Mouse (Mus musculus) lung, adult 18-20 months (tissue): Measurements from ENCODE around the gene Mgat5.

Experiments used
- DNase-seq, 2 experiments: peaks; one replicate each; pipeline ENCODE4 v3.0.0; 2022; ENCODE audit warnings: mixed read lengths in 2 of 2

Mgat5 gene

DNA sequence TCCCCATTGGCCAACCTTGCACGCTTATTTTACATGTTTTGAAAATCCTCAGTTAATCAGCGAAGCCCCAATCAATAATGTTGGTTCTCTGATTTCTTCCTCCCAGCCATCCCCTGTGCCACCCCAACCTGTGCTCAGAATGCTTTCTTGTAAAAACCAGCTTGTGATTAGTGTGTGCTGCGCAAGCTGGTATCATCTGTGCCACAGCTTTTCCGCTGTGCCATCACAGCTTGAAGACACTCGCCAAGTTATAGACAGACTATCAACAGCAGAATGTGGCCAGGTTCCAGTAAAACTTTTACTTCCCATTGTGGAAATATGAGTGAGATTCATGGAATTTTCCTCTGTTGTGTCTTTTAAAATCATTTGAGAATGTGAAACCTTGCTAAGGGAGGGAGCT, 190.9 kb downstream of the Mgat5 start:
- DNase-seq, result no peak

DNA sequence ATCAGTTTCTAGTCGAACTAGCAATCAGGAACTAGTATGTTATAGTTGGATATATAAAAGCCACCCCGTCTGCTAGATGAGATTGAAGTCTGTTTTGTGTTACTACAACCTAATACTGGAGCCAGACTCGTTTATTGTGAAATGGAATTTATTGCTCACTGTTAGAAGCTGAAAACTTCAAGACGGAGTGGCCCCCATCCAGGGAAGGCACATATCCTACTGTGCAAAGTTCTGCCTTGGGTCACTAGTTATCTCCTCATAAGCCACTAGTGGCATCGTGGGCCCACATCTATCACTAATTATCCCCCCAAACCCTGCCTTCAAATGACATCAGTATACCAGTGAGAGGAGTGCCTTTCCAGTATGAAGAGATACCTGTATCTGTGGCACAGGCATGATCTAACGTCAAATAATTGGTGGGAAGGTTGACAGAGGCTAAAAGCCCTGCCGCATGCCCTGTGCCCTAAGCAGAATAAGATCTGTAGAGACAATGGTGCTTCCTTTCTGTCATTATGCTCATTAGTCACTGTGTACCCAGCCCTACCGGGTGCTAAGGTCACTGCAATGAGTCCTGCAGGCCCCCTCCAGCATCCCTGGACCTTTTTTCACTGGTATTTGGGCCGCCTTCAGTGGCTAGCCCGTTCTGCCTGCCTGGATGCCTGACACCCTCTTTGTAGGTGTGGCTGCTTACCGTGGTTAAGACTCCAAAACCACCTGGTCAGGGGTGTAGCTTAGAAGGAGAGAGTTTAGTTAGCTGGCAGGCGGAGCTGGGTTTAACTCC, 191.9 kb downstream of the Mgat5 start:
- peak in 1 of 2 experiments; percentile 43 for DNase-seq

GRCm38 (mm10) chr1:127397396-127397795, 192.6 kb downstream of the Mgat5 start:
- peak in 1 of 2 experiments; percentile 12 for DNase-seq

DNA sequence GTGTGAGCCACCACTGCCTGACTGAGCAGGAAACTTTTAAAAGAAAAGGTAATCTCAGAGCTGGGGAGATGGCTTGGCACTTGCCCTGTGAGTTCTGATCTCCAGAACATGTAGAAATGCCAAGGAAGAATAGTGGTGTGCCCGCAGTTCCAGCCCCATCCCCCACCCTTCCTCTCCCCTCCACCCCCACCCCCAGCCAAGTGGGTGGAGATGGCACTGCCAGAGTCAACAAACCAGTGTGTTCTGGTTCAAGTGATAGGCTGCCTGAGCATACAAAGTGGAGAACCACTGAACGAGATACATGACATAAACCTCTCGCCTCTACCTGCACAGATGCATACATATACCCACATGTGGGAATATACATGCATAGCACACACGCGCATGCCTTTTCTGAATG, 193.4 kb downstream of the Mgat5 start:
- DNase-seq, result peak; percentile 6 to 28

- no peak for DNase-seq
Measured at GRCm38 (mm10) chr1:127400198-127400597, 195.4 kb downstream of the Mgat5 start.

DNA sequence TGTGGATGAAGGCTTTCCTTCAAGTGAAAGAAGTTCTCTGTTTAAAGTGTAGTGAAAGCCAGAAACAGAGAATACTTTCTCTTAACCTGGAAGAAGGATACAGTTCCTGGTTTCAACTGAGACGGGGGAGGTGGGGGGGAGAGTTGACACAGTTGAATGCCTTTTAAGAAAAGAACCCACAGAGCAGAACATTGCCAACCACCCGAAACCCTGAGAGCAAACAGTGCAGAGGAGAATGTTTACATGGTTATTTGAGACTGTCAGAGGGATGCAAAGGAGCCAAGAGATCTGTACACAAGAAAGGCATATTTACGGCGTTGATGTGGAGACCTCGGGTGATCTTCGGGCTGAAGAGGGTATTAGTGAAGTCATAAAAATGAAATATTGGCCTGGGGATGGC, 195.9 kb downstream of the Mgat5 start:
- peak; percentile 10 to 48 for DNase-seq

DNA sequence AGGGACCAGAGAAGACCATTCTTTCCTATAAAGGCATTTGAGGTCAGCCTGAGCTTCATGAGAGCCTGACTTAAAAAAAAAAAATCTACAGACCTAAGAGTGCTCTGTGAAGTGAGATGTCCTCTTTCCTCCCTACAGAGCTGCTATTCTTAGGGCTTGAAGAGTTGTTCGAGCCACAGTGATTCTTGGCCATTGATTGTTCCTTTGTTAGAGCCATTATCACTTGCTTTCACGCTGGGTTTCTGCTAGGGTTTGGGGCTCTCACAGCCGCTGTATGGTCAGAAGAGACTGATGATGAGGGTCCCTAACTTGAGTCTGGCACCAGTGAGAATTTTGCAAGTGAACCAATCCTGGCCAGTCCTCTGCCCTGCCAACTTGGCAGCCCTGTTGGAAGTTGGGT, 199.8 kb downstream of the Mgat5 start:
- no peak for DNase-seq

DNA sequence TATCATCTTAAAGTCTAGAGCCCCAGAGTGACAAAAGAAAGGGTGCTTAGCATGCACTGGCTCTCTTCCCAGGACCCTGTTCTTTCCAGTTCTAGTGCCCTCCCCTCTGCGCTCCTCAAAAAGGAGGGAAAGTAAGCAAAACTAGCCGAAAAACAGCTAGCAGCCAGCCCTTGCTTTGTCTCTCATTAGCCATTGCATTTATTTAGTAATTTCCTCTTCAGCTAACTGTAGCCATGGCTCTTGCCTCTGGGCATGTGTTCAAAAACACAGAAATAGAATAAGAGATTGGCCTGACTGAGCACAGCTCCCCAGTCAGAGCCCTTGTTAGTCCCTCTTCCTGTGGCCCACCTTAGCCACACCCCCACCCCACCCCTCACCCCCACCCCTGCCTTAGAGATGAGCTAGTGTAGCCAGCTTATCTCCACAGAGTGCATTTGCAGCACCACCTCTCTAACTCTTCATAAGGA, 204.2 kb downstream of the Mgat5 start:
- peak; percentile 27 to 45 for DNase-seq

DNA sequence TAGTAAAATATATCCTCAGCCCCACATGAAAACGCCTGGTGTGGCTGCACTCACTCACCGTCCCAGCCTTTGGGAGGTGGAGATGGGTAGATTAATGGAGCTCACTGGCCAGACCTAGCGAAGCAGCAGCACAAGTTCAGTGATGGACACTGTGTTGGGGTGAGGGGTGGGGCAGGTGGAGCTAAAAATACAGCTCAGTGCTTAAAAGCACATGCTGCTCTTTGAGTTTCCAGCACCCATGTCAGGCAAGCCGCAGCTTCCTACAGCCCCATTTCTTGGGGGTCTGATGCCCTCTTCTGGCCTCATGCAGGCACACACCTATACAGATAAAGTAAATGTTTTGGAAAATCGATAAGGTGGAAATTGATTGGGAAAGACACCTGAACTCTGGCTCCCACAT, 204.7 kb downstream of the Mgat5 start:
- DNase-seq, result peak; percentile 17 to 22

DNA sequence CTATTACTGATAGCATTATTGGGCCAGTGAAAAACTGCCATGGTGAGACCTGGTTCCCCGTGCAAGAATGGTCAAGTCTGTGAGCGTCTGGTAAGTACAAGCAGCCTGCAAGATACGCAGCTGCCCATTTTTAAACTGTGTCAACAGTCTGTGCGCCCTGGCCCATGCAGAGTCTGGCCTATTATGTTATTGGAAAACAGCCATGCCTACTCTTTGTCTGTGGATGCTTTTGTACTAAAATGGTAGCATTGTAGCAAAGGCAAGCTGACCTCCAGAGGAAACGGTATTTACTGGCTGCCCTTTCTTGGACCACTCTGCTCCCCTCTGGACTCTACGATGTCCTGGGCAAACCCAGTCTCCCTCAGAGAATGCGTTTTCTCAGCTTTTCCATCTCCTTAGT, 209.7 kb downstream of the Mgat5 start:
- DNase-seq, result no peak

- DNase-seq, result no peak
Measured at GRCm38 (mm10) chr1:127415896-127416295, 211.1 kb downstream of the Mgat5 start.

DNA sequence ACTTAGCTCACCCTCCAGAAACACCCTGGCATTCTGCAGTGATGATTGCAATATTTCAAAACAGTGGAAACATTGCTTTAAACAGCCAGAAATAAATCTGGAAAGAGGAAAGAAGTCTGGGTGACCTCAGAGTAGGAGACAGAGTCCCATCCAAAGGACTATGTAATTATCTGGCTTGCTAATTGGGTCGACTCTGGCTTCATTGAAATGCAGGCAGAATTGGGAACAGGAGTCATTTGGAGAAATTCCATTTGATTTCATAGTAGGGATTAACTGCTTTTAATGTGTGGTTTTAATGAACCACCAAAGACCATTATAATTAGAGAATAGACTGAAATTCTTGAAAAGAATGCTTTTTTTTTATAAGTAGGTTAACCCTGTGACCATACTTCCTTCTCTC, 212.2 kb downstream of the Mgat5 start:
- no peak for DNase-seq

- no peak for DNase-seq
Measured at GRCm38 (mm10) chr1:127418916-127419575, 214.2 kb downstream of the Mgat5 start.

DNA sequence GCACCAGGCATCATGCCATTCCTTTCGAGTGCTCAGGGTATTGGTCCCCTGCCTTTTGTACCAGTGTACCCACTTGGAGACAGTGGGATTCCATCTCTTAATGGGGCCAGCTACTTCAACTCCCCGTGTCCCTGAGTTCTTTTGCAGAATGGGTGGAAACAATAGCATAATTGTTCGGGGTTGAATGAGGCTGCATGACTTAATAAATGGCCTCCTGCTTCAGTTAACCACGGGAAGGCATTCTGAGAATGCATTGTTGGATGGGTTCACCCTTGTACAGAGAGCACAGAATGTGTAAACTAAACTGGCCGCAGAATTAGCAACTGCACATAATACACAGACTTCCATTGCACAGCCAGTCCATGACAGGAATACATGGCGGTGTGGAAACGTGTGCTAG, 214.8 kb downstream of the Mgat5 start:
- no peak for DNase-seq

- DNase-seq, result no peak
Measured at GRCm38 (mm10) chr1:127420383-127420782, 215.6 kb downstream of the Mgat5 start.

GRCm38 (mm10) chr1:127420795-127421194, 216.0 kb downstream of the Mgat5 start:
- DNase-seq, result no peak

DNA sequence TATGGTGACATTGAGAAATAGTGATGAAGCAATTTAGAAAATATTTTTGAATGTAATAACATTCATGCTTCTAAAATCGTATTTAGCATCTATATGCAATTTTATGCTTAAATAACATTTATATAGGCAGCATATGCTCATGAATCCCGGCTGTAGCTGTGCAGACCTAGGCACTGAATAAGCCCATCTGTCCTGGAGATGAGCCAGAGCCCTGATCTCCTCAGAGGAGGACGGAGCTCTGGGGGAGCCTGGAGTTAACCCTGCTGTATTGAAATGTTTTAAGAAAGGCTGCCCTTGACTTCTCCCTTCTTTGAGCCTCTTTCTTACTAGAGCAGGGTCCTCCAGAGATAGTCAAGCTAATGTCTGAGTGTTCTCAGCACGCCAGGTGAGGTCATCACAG, 217.8 kb downstream of the Mgat5 start:
- no peak for DNase-seq

GRCm38 (mm10) chr1:127425021-127425532, 220.3 kb downstream of the Mgat5 start:
- peak; percentile 32 to 51 for DNase-seq

GRCm38 (mm10) chr1:127430290-127430689, 225.5 kb downstream of the Mgat5 start:
- no peak for DNase-seq

DNA sequence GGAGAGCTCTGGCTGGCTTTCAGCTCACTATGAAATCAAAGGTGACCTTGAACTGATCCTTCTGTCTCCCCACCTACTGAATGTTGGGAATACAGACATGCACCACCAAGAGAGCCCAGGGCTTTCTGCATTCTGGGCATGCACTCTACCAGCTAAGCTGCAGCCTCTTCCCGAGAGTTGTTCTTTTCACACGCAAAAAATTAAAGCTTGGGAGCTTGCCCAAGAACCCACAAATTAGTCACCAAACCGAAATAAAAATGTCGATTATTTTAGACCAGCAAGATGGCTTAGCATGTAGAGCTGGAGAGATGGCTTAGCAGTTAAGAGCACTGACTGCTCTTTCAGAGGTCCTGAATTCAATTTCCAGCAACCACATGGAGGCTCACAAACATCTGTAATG, 230.0 kb downstream of the Mgat5 start:
- no peak for DNase-seq

- peak; percentile 16 to 34 for DNase-seq
Measured at GRCm38 (mm10) chr1:127437091-127437490, 232.3 kb downstream of the Mgat5 start.

DNA sequence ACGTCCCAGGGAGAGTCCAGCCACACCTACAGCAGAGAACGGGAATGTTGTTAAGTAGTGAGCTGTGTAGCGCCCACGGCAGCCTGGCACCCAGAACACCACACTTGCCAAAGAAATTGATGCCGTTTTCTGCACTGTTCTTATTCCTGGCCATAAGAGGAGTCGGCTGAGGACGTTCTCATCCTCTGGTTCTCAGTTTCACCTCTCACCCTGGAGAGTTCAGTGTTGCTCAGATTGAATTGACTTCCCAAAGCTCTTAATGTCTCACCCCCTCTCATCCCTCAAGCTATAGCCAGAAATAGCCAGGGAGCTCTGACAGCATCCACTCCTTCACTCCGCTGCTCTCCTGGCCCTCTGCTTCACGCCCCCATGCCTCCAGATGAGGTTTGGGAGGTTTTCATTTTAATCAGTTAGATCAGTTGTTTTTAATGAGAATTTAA, 234.7 kb downstream of the Mgat5 start:
- DNase-seq, result no peak

DNA sequence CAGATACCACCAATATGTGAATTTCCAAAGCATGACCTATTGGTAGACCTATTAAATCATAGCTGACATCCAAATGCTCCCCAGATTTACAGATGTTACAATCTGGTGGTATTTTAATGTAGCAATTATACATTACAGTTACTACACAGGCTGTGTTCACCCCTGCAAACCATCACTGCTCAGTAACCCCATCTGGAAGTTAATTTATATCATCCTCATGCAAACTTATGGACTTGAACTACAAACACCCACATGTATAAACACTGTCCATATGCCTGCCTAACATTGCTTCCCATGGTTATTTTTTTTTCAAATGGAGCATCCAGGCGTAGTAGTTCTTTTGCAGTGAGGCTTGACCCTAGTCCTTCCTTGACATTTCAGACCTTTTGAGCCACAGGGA, 236.2 kb downstream of the Mgat5 start:
- no peak for DNase-seq

DNA sequence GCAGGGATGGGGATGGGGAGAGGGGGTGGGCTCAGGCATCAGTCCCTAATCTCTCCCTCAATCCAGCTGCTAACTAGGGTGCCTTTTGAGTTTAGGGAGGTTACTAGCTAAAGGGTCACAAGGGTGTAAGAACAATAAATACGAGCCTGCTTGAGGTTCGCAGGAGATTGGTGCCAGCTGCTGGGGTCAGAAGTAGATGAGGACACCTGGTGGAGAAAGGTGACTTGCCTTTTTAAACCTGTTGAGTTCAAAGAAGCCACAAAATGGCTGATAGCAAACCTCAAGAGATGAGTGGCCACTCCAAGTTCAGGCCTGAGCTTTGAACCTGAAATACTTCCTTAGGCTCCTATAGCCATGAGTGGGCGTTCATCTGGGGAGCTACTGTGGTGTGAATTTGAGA, 236.9 kb downstream of the Mgat5 start:
- DNase-seq, result no peak
